Mouse (Mus musculus): ENCODE measurements around the gene Slc25a18. TPM values are rescaled to one million over a fixed set of nuclear protein-coding genes. Genes with fewer than 3 reads are reported as not detected.
A peak's percentile ranks its signal among the peaks of the same experiment; 100 is the strongest.

The Slc25a18 gene
- polyA plus RNA-seq, 1 experiment from 2014 or later, result 0.16 TPM

DNA sequence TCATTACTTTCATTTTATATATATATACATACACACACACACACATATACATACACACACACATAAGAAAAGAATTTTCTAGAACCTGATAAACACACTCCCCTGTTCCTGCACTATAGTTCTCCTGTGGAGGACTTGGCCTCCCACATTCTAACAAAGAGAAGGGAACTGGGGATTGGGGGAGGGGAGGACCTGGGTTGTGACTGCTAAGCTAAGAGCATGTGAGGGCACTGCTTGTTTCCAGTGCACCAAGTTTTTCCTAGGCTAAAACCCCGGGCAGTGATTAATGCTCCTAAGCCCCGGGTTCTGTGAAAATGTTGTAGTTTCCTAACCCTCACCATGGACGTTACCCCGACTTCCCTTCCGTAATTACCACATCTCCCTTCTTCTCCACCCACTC is 46.8 kb downstream of the Slc25a18 start:
- Histone ChIP-seq H3K9me3 (ENCODE audit: low read length) (peaks cover 7% of the 10 kb centered on the region), H3K4me3 (ENCODE audit: low read length) (no peak overlapping the region), H3K9ac (replicated peaks; ENCODE audit: low read length) (no peak overlapping the region), H3K27ac (ENCODE audit: low read length) (no peak overlapping the region), H3K27me3 (ENCODE audit: insufficient read depth, low read length) (no peaks in the 10 kb centered on the region), H3K4me2 (replicated peaks; ENCODE audit: low read depth, low read length) (no peak overlapping the region), H3K4me1 (ENCODE audit: insufficient read depth, low read length) (peaks cover 10% of the 10 kb centered on the region), H3K36me3 (ENCODE audit: insufficient read depth, low read length) (peaks cover 19% of the 10 kb centered on the region)
- no peak for ATAC-seq (ENCODE audit: low FRiP score, low TSS enrichment)
- WGBS, result 90% methylated on average over 5 of the region's 5 CpGs

- Histone ChIP-seq H3K4me3 (ENCODE audit: low read length) (peak overlapping the region; percentile 99), H3K4me2 (replicated peaks; ENCODE audit: low read depth, low read length) (peak overlapping the region; percentile 72), H3K27ac (ENCODE audit: low read length) (no peak overlapping the region), H3K27me3 (ENCODE audit: insufficient read depth, low read length) (no peaks in the 10 kb centered on the region), H3K9ac (replicated peaks; ENCODE audit: low read length) (no peak overlapping the region; the same call in 1 of the 2 replicates), H3K36me3 (ENCODE audit: insufficient read depth, low read length) (peaks cover 19% of the 10 kb centered on the region), H3K4me1 (ENCODE audit: insufficient read depth, low read length) (peaks cover 10% of the 10 kb centered on the region), H3K9me3 (ENCODE audit: low read length) (peaks cover 7% of the 10 kb centered on the region)
- 82% methylated on average over 1 of the region's 1 CpGs for WGBS
- no peak for ATAC-seq (ENCODE audit: low FRiP score, low TSS enrichment)
Measured at GRCm38 (mm10) chr6:120820941-120821340, 47.6 kb downstream of the Slc25a18 start.

DNA sequence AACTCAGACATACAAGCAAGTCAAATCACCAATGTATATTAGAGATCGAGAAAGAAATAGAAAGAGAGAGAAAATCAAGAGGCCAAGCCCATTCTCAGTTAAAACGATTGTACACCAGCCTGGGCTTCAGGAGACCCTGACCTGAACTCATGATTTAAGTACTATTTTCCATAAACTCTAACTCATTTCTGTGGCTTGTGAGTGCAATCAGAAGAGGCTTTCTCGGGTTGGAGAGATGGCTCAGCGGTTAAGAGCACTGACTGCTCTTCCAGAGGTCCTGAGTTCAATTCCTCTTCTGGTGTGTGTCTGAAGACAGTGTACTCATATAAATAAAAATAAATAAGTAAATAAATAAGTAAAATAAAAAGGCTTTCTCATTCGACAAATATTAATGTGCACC is 48.3 kb downstream of the Slc25a18 start:
- ATAC-seq (ENCODE audit: low FRiP score, low TSS enrichment), result no peak
- Histone ChIP-seq H3K4me1 (ENCODE audit: insufficient read depth, low read length) (peaks cover 10% of the 10 kb centered on the region), H3K27ac (ENCODE audit: low read length) (no peak overlapping the region), H3K4me3 (ENCODE audit: low read length) (peak overlapping the region; percentile 99), H3K4me2 (replicated peaks; ENCODE audit: low read depth, low read length) (peak overlapping the region; percentile 72), H3K36me3 (ENCODE audit: insufficient read depth, low read length) (peaks cover 19% of the 10 kb centered on the region), H3K27me3 (ENCODE audit: insufficient read depth, low read length) (no peaks in the 10 kb centered on the region), H3K9ac (replicated peaks; ENCODE audit: low read length) (peak overlapping the region; percentile 92), H3K9me3 (ENCODE audit: low read length) (peaks cover 7% of the 10 kb centered on the region)
- 48% methylated on average over 5 of the region's 5 CpGs for WGBS

- ATAC-seq (ENCODE audit: low FRiP score, low TSS enrichment), result peak; percentile 99
- WGBS, result under 1% methylated on average over 40 of the region's 41 CpGs
- peak within 1 kb of the TSS; percentile 92 for H3K9ac ChIP-seq (replicated peaks; ENCODE audit: low read length)
- peak within 1 kb of the TSS; percentile 72 for H3K4me2 ChIP-seq (replicated peaks; ENCODE audit: low read depth, low read length)
- no peaks in the 10 kb centered on the region for H3K27me3 ChIP-seq (ENCODE audit: insufficient read depth, low read length)
- peak within 1 kb of the TSS; percentile 97 for H3K27ac ChIP-seq (ENCODE audit: low read length)
- peaks cover 4% of the 10 kb centered on the region for H3K9me3 ChIP-seq (ENCODE audit: low read length)
- peaks cover 16% of the 10 kb centered on the region for H3K36me3 ChIP-seq (ENCODE audit: insufficient read depth, low read length)
- peak within 1 kb of the TSS; percentile 99 for H3K4me3 ChIP-seq (ENCODE audit: low read length)
- H3K4me1 ChIP-seq (ENCODE audit: insufficient read depth, low read length), result peaks cover 10% of the 10 kb centered on the region
Measured at GRCm38 (mm10) chr6:120822307-120822928, 49.0 kb downstream of the Slc25a18 start, which contains the start of gene Atp6v1e1. Atp6v1e1 (minus strand) TSS chr6:120822793.

DNA sequence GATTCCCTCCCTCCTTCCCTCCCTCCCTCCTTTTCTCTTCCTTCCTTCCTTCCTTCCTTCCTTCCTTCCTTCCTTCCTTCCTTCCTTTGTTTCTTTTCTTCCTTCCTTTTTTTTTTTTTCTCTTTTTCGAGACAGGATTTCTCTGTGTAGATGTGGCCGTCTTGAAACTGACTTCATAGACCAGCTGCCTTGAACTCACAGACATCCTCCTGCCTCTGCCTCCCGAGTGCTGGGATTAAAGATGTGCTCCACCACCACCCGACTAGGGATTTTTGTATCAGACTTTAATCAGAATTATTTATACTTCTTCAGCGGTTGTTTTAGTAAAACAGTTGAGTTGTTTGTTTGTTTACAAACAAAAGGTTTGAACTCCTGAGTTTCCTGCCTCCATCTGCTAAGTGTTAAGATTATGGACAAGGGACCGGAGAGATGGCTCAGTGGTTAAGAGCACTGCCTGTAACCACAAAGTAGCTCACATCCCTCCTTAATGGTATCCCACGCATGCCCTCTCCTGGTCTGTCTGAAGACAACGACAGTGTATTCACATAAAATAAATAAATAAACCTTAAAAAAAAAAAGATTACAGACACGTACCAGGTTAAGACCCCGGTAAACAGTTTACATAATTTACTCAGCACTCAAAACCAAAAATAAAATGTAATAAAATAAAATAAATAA is 49.7 kb downstream of the Slc25a18 start:
- Histone ChIP-seq H3K9ac (replicated peaks; ENCODE audit: low read length) (0 out of 2 replicates have a peak overlapping the region, but pooled peaks have one; percentile 41), H3K4me2 (replicated peaks; ENCODE audit: low read depth, low read length) (peak overlapping the region; percentile 72), H3K4me3 (ENCODE audit: low read length) (peak overlapping the region; percentile 99), H3K4me1 (ENCODE audit: insufficient read depth, low read length) (peaks cover 10% of the 10 kb centered on the region), H3K9me3 (ENCODE audit: low read length) (no peaks in the 10 kb centered on the region), H3K27me3 (ENCODE audit: insufficient read depth, low read length) (no peaks in the 10 kb centered on the region), H3K36me3 (ENCODE audit: insufficient read depth, low read length) (peaks cover 10% of the 10 kb centered on the region), H3K27ac (ENCODE audit: low read length) (peak overlapping the region; percentile 97; the same call in 1 of the 2 replicates)
- ATAC-seq (ENCODE audit: low FRiP score, low TSS enrichment), result no peak
- 72% methylated on average over 10 of the region's 10 CpGs for WGBS

- no peak overlapping the region for H3K27ac ChIP-seq (ENCODE audit: low read length)
- H3K4me2 ChIP-seq (replicated peaks; ENCODE audit: low read depth, low read length), result no peak overlapping the region
- no peaks in the 10 kb centered on the region for H3K27me3 ChIP-seq (ENCODE audit: insufficient read depth, low read length)
- no peak for ATAC-seq (ENCODE audit: low FRiP score, low TSS enrichment)
- H3K9ac ChIP-seq (replicated peaks; ENCODE audit: low read length), result no peak overlapping the region
- H3K9me3 ChIP-seq (ENCODE audit: low read length), result no peaks in the 10 kb centered on the region
- 61% methylated on average over 1 of the region's 1 CpGs for WGBS
- no peak overlapping the region for H3K4me3 ChIP-seq (ENCODE audit: low read length)
- H3K36me3 ChIP-seq (ENCODE audit: insufficient read depth, low read length), result no peaks in the 10 kb centered on the region
- H3K4me1 ChIP-seq (ENCODE audit: insufficient read depth, low read length), result no peaks in the 10 kb centered on the region
Measured at GRCm38 (mm10) chr6:120830056-120830455, 56.7 kb downstream of the Slc25a18 start.

GRCm38 (mm10) chr6:120830866-120831608 is 57.7 kb downstream of the Slc25a18 start:
- Histone ChIP-seq H3K4me2 (replicated peaks; ENCODE audit: low read depth, low read length) (no peak overlapping the region), H3K4me1 (ENCODE audit: insufficient read depth, low read length) (no peaks in the 10 kb centered on the region), H3K9me3 (ENCODE audit: low read length) (no peaks in the 10 kb centered on the region), H3K27me3 (ENCODE audit: insufficient read depth, low read length) (no peaks in the 10 kb centered on the region), H3K27ac (ENCODE audit: low read length) (no peak overlapping the region), H3K9ac (replicated peaks; ENCODE audit: low read length) (no peak overlapping the region), H3K4me3 (ENCODE audit: low read length) (no peak overlapping the region), H3K36me3 (ENCODE audit: insufficient read depth, low read length) (no peaks in the 10 kb centered on the region)
- WGBS, result 64% methylated on average over 4 of the region's 4 CpGs
- ATAC-seq (ENCODE audit: low FRiP score, low TSS enrichment), result no peak

DNA sequence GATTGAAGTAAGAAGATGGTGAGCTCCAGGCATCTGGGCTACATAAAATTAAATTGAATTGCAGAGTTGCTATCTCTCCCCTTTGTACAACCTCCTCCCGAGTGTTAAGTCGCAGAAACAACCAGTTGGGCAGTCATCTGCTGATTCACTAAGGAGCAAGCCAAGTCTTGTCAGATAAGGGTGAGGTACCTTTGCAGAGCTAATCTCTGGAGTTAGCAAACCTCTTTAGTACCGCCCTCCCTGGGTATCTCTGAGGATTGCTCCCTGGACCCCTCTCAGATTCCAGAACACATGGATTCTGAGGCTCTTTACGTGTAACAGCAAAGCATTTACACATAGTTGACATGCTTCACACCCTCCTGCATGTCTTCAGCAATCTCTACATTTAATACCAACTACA is 58.7 kb downstream of the Slc25a18 start:
- H3K36me3 ChIP-seq (ENCODE audit: insufficient read depth, low read length), result no peaks in the 10 kb centered on the region
- no peak overlapping the region for H3K27ac ChIP-seq (ENCODE audit: low read length)
- H3K9me3 ChIP-seq (ENCODE audit: low read length), result no peaks in the 10 kb centered on the region
- H3K9ac ChIP-seq (replicated peaks; ENCODE audit: low read length), result no peak overlapping the region
- H3K4me3 ChIP-seq (ENCODE audit: low read length), result no peak overlapping the region
- peaks cover 4% of the 10 kb centered on the region; the same call in 1 of the 2 replicates for H3K4me1 ChIP-seq (ENCODE audit: insufficient read depth, low read length)
- WGBS, result 76% methylated on average over 4 of the region's 4 CpGs
- H3K4me2 ChIP-seq (replicated peaks; ENCODE audit: low read depth, low read length), result no peak overlapping the region
- no peaks in the 10 kb centered on the region for H3K27me3 ChIP-seq (ENCODE audit: insufficient read depth, low read length)
- ATAC-seq (ENCODE audit: low FRiP score, low TSS enrichment), result no peak

DNA sequence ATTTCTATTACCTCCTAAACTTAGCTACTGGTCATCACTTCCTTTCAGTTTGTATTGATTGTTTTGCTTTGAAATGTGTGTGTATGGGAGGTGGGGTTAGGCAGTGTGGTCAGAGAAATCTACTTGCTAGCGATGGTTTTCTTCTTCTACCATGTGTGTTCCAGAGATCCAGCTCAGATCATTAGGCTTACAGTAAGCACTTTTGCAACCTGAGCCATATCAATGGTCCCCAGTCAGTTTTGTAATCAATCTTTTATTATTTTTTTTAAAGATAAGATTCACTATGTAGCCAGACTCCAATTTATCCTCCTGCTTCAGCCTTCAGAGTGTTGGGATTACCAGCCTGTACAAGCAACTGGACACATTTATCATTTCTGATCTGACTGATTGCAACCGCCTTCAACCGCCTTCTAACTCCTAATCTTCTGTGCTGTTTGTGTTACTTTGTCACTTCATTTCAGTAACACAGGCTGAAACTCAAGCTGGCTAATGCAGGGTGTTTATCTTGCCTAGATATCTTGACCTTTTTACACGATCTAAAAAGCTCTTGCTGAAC is 61.5 kb downstream of the Slc25a18 start:
- no peak overlapping the region for H3K4me2 ChIP-seq (replicated peaks; ENCODE audit: low read depth, low read length)
- H3K4me1 ChIP-seq (ENCODE audit: insufficient read depth, low read length), result peaks cover 6% of the 10 kb centered on the region; the same call in 1 of the 2 replicates
- peaks cover 3% of the 10 kb centered on the region; the same call in 1 of the 2 replicates for H3K9me3 ChIP-seq (ENCODE audit: low read length)
- no peaks in the 10 kb centered on the region for H3K27me3 ChIP-seq (ENCODE audit: insufficient read depth, low read length)
- H3K4me3 ChIP-seq (ENCODE audit: low read length), result no peak overlapping the region
- ATAC-seq (ENCODE audit: low FRiP score, low TSS enrichment), result no peak
- no peak overlapping the region for H3K9ac ChIP-seq (replicated peaks; ENCODE audit: low read length)
- H3K36me3 ChIP-seq (ENCODE audit: insufficient read depth, low read length), result peaks cover 8% of the 10 kb centered on the region
- H3K27ac ChIP-seq (ENCODE audit: low read length), result no peak overlapping the region
- 81% methylated on average over 4 of the region's 4 CpGs for WGBS

All from kidney, embryonic 16.5 days (tissue).